Mouse (Mus musculus) mouse trophoblast stem cell (cell line): ENCODE data around the gene Gm13279.
"Not testable (repeated sequence)": the region's sequence is repeated elsewhere in the genome, so short reads cannot be mapped to it uniquely, and the experiment has no call there.

Experiments used
- in situ Hi-C, 2 experiments: fragments of 300-500 bp; cut with MseI, MboI; formaldehyde crosslinking; loops; 2 replicates in 1 of 2; 3 replicates in 1 of 2; pipeline ENCODE4 v1.15.1; 2025

The Gm13279 gene

GRCm38 (mm10) chr4:88793936-88794675 is 3.1 kb upstream of the Gm13279 start, which contains the start of gene Gm13275:
Gene Gm13275, plus strand, starts transcription at chr4:88794487.
- in situ Hi-C loops, result not testable (repeated sequence)

- in situ Hi-C loops, result not testable (repeated sequence)
Observed at GRCm38 (mm10) chr4:88799365-88799764, 2.2 kb downstream of the Gm13279 start, which contains the start of gene Gm13285. Gene Gm13285, plus strand, starts transcription at chr4:88799665.

- in situ Hi-C loops, result not testable (repeated sequence)
Observed at GRCm38 (mm10) chr4:88802954-88803353, 5.8 kb downstream of the Gm13279 start, which contains the start of gene Gm13287. Gene Gm13287, plus strand, starts transcription at chr4:88803254.

GRCm38 (mm10) chr4:88805231-88805630 is 8.0 kb downstream of the Gm13279 start, which contains the start of gene Gm13288:
Gene Gm13288, plus strand, starts transcription at chr4:88805531.
- in situ Hi-C loops, result not testable (repeated sequence)

- in situ Hi-C loops, result not testable (repeated sequence)
Observed at GRCm38 (mm10) chr4:88805761-88806160, 8.6 kb downstream of the Gm13279 start.

- in situ Hi-C loops, result no loop called here
Observed at GRCm38 (mm10) chr4:88815928-88816327, 18.7 kb downstream of the Gm13279 start, which contains the start of gene Ifna7. Gene Ifna7, plus strand, starts transcription at chr4:88816228.

- in situ Hi-C loops, result no loop called here
Observed at GRCm38 (mm10) chr4:88819659-88820058, 22.5 kb downstream of the Gm13279 start, which contains the start of gene Ifna11. Gene Ifna11, plus strand, starts transcription at chr4:88819959.

- in situ Hi-C loops, result no loop called here
Observed at GRCm38 (mm10) chr4:88822995-88823394, 25.8 kb downstream of the Gm13279 start.

- in situ Hi-C loops, result not testable (repeated sequence)
Observed at GRCm38 (mm10) chr4:88827116-88827515, 29.9 kb downstream of the Gm13279 start, which contains the start of gene Ifna6. Gene Ifna6, plus strand, starts transcription at chr4:88827416.

GRCm38 (mm10) chr4:88830523-88830922 is 33.3 kb downstream of the Gm13279 start:
- in situ Hi-C loops, result no loop called here

- in situ Hi-C loops, result not testable (repeated sequence)
Observed at GRCm38 (mm10) chr4:88835225-88835624, 38.0 kb downstream of the Gm13279 start, which contains the start of gene Ifna5. Gene Ifna5, plus strand, starts transcription at chr4:88835525.

- in situ Hi-C loops, result no loop called here
Observed at GRCm38 (mm10) chr4:88838828-88839227, 41.6 kb downstream of the Gm13279 start.

- in situ Hi-C loops, result no loop called here
Observed at GRCm38 (mm10) chr4:88840058-88840457, 42.9 kb downstream of the Gm13279 start.

- in situ Hi-C loops, result no loop called here
Observed at GRCm38 (mm10) chr4:88841438-88841911, 44.3 kb downstream of the Gm13279 start, which contains the start of gene Ifna4. Gene Ifna4, plus strand, starts transcription at chr4:88841861.

GRCm38 (mm10) chr4:88845334-88845733 is 48.1 kb downstream of the Gm13279 start:
- in situ Hi-C loops, result no loop called here
